Comparison of ENCODE assay signal across 14 mouse cellular contexts in the genomic region with DNA sequence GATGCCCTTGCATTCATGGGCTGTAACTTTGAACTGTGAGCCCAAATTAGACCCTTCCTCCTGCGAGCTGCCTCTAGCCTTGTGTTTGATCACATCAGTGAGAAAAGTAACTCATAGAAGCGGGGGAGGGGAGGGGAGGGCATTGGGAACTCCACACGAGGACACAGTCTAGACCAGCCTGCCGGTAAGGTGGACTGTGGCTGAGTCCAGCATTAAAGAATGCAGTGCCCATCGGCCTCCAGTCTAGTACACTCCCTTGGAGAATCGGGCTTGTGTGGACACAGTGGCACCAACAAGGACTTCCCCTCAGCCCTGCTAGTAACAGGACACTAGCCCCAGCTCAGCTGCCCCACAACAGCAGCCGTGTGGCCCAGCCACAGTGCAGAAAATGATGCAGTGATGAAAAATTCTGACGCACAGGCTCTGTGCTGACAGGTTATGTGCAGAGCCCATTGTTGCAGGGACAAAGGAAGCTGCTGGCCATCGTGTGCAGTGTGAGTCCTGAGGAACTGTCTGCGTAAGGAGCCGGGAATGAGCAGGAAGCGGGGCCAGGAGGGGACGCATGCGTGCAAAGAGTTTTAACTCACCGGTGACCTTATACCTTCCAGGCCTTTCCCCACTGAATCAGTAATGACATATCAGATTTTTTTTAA. TPM values are rescaled to one million over a fixed set of nuclear protein-coding genes. Genes with fewer than 3 reads are reported as not detected.
A peak's percentile ranks its signal among the peaks of the same experiment; 100 is the strongest.
DNase-seq lines count a peak whose midpoint lies in the region; ATAC-seq and TF ChIP-seq lines count a peak whose summit lies in the region.
"Had no signal": no experiment of that assay in that cellular context is flagged by ENCODE, and none has a peak within 500 bp of the region (broad histone marks: within the 10 kb centered on the region; RNA-seq: fewer than 3 reads in every experiment).

No protein-coding gene starts in this region.

- H3K27me3 ChIP-seq in neural tube, embryonic 11.5 days (ENCODE audit: control insufficient read depth, insufficient read depth, low read length) = no peaks in the 10 kb centered on the region
- no peaks in the 10 kb centered on the region for H3K27me3 ChIP-seq in limb, embryonic 14.5 days (ENCODE audit: control insufficient read depth, insufficient read depth, low read length)
- H3K27me3 ChIP-seq: neural tube, embryonic 15.5 days had no signal

- H3K27ac ChIP-seq in neural tube, embryonic 11.5 days (ENCODE audit: low read depth, low read length) = no peak overlapping the region
- H3K27ac ChIP-seq in limb, embryonic 14.5 days (replicated peaks; ENCODE audit: low read depth, low read length) = no peak overlapping the region
- H3K27ac ChIP-seq: neural tube, embryonic 15.5 days had no signal

- H3K9me3 ChIP-seq in neural tube, embryonic 11.5 days (ENCODE audit: control insufficient read depth, low read length) = no peaks in the 10 kb centered on the region
- H3K9me3 ChIP-seq in limb, embryonic 14.5 days (ENCODE audit: control insufficient read depth, low read length) = no peaks in the 10 kb centered on the region
- H3K9me3 ChIP-seq: neural tube, embryonic 15.5 days had no signal

- H3K9ac ChIP-seq in neural tube, embryonic 11.5 days (ENCODE audit: low read length) = no peak overlapping the region
- H3K9ac ChIP-seq in limb, embryonic 14.5 days (ENCODE audit: low read depth, low read length, severe bottlenecking) = 0 out of 2 replicates have a peak overlapping the region, but pooled peaks have one; percentile 4
- H3K9ac ChIP-seq: neural tube, embryonic 15.5 days had no signal

- H3K4me2 ChIP-seq in neural tube, embryonic 11.5 days (ENCODE audit: low read depth) = no peak overlapping the region
- no peak overlapping the region for H3K4me2 ChIP-seq in limb, embryonic 14.5 days (replicated peaks; ENCODE audit: low read depth, low read length, severe bottlenecking)
- H3K4me2 ChIP-seq: neural tube, embryonic 15.5 days had no signal

- 56% methylated on average over 15 of the region's 15 CpGs for WGBS in neural tube, embryonic 11.5 days
- 52% methylated on average over 15 of the region's 15 CpGs for WGBS in limb, embryonic 14.5 days

- no peaks in the 10 kb centered on the region for H3K4me1 ChIP-seq in neural tube, embryonic 11.5 days (ENCODE audit: control insufficient read depth, insufficient read depth, low read length)
- H3K4me1 ChIP-seq in limb, embryonic 14.5 days (ENCODE audit: control insufficient read depth, insufficient read depth, low read length) = peaks cover 12% of the 10 kb centered on the region
- H3K4me1 ChIP-seq: megakaryocyte, embryonic 14.5 days had no signal

- intact Hi-C loops in left cerebral cortex, postnatal 4 days (cut with DNase I) = no loop called here

- peak; percentile 72 for DNase-seq in heart, adult 11 months
- DNase-seq in heart, adult 9 months (ENCODE audit: low spot score in 2 of 2) = no peak
- DNase-seq in neural tube, embryonic 11.5 days (ENCODE audit: low spot score) = peak; percentile 42
- DNase-seq in neural tube, embryonic 10.5 days (ENCODE audit: extremely low spot score, low spot score) = no peak
- no peak for DNase-seq in limb, embryonic 14.5 days (ENCODE audit: low spot score)
- no peak for DNase-seq in left cerebral cortex, postnatal 4 days
- no peak for DNase-seq in frontal cortex, postnatal 10 days (ENCODE audit: low spot score in 2 of 2)
- DNase-seq: cerebellum, postnatal 36 days; right cerebral cortex, postnatal 14 days had no signal

- no peak for TF ChIP-seq POLR2A in limb, embryonic 14.5 days (IDR thresholded peaks at IDR 0.05; ENCODE audit: borderline replicate concordance, extremely low read depth, insufficient read depth, insufficient read length)

- ATAC-seq in neural tube, embryonic 11.5 days (ENCODE audit: insufficient read depth, low FRiP score, low TSS enrichment) = no peak
- no peak for ATAC-seq in limb, embryonic 14.5 days (ENCODE audit: low FRiP score, low read depth)
- no peak for ATAC-seq in megakaryocyte-erythroid progenitor cell, adult 5-6 weeks (replicated peaks; ENCODE audit: low FRiP score, low TSS enrichment, poor library complexity, severe bottlenecking)

- no peaks in the 10 kb centered on the region for H3K36me3 ChIP-seq in neural tube, embryonic 11.5 days (ENCODE audit: control insufficient read depth, insufficient read depth, low read length)
- no peaks in the 10 kb centered on the region for H3K36me3 ChIP-seq in limb, embryonic 14.5 days (ENCODE audit: control insufficient read depth, insufficient read depth, low read length)
- H3K36me3 ChIP-seq: neural tube, embryonic 15.5 days had no signal

- H3K4me3 ChIP-seq in neural tube, embryonic 11.5 days (ENCODE audit: low read depth, low read length) = no peak overlapping the region
- H3K4me3 ChIP-seq in limb, embryonic 14.5 days (replicated peaks; ENCODE audit: low read length) = no peak overlapping the region
- H3K4me3 ChIP-seq: megakaryocyte, embryonic 14.5 days; neural tube, embryonic 15.5 days had no signal

RNA-seq across cellular contexts. Expression of a gene that starts 17.8 kb away (rescaled TPM):
- polyA plus RNA-seq in neural tube, embryonic 11.5 days (2014; fragmentation: Nextera tagmentation; extraction: Ambion mirVana) = 0.23 and 0.34 TPM in 2 replicates
- 0.53 and 0.59 TPM in 2 replicates for polyA plus RNA-seq in limb, embryonic 14.5 days (2012; rRNA removed)
- 0.28 and 0.36 TPM in 2 replicates for polyA plus RNA-seq in limb, embryonic 14.5 days (2014; fragmentation: Nextera tagmentation; extraction: Ambion mirVana)
- not detected for total RNA-seq in left cerebral cortex, postnatal 4 days (2021)
- not detected in 2 replicates for total RNA-seq in megakaryocyte-erythroid progenitor cell, adult 5-6 weeks (2014; fragmentation: Nextera tagmentation)
- total RNA-seq in megakaryocyte-erythroid progenitor cell, adult 5-6 weeks (2017) = not detected in 2 replicates
- total RNA-seq: hematopoietic stem cell, adult 5-6 weeks; left cerebral cortex, adult 18-20 months had no signal

RNA-seq across cellular contexts. Expression of a gene that starts 50.5 kb away (rescaled TPM):
- 0.28 and 0.62 TPM in 2 replicates for polyA plus RNA-seq in neural tube, embryonic 11.5 days (2014; fragmentation: Nextera tagmentation; extraction: Ambion mirVana)
- 0.65 and 1.4 TPM in 2 replicates for polyA plus RNA-seq in limb, embryonic 14.5 days (2012; rRNA removed)
- 0.83 and 1.3 TPM in 2 replicates for polyA plus RNA-seq in limb, embryonic 14.5 days (2014; fragmentation: Nextera tagmentation; extraction: Ambion mirVana)
- total RNA-seq in left cerebral cortex, postnatal 4 days (2021) = not detected
- total RNA-seq in megakaryocyte-erythroid progenitor cell, adult 5-6 weeks (2014; fragmentation: Nextera tagmentation) = not detected in 2 replicates
- not detected in 2 replicates for total RNA-seq in megakaryocyte-erythroid progenitor cell, adult 5-6 weeks (2017)
- total RNA-seq: hematopoietic stem cell, adult 5-6 weeks had no signal

Comparison
In these comparisons a context has a peak if more than half of its experiments do, and no peak if none do; other contexts are left out.
1. DNase-seq: peak in heart, adult 11 months (single experiment) and neural tube, embryonic 11.5 days (single experiment); none in heart, adult 9 months (0 of 2), neural tube, embryonic 10.5 days (single experiment), limb, embryonic 14.5 days (single experiment), left cerebral cortex, postnatal 4 days (single experiment) and frontal cortex, postnatal 10 days (0 of 2).